Mouse (Mus musculus) liver, postnatal 0 days (tissue): ENCODE data around the gene Ap3d1. TPM values are rescaled to one million over a fixed set of nuclear protein-coding genes. Genes with fewer than 3 reads are reported as not detected.

Experiments
- ATAC-seq: fragments of 200-750 bp; cut with Nextera tagmentation; 2 replicates; pipeline ENCODE4 v1.8.0; 2017; ENCODE audit warnings: mild to moderate bottlenecking, moderate library complexity
- DNase-seq: peaks from one replicate; pipeline ENCODE4 v3.0.0-alpha.2; 2016
- H3K27ac ChIP-seq: fragments of 300-500 bp; sonication (generic); 2 replicates; pipeline ENCODE4 v1.5.1; 2014; ENCODE audit warnings: antibody characterized with exemption, moderate library complexity, mild to moderate bottlenecking, low read depth
- H3K27me3 ChIP-seq: fragments of 300-500 bp; sonication (generic); 2 replicates; pipeline ENCODE4 v1.6.1; 2014; ENCODE audit warnings: low read length, control low read depth, mixed read lengths; ENCODE audit not compliant: insufficient read depth
- H3K36me3 ChIP-seq: fragments of 300-500 bp; sonication (generic); replicated peaks from 2 replicates; pipeline ENCODE4 v1.6.1; 2014; ENCODE audit warnings: mild to moderate bottlenecking, control low read depth, low read length, moderate library complexity, mixed read lengths; ENCODE audit not compliant: insufficient read depth
- H3K4me1 ChIP-seq: fragments of 300-500 bp; sonication (generic); 2 replicates; pipeline ENCODE4 v1.6.1; 2014; ENCODE audit warnings: antibody characterized with exemption, mild to moderate bottlenecking, control low read depth; ENCODE audit not compliant: insufficient read depth
- H3K4me2 ChIP-seq: fragments of 300-500 bp; sonication (generic); 2 replicates; pipeline ENCODE4 v1.6.1; 2014; ENCODE audit warnings: low read depth, mild to moderate bottlenecking, low read length, moderate library complexity, mixed read lengths
- H3K4me3 ChIP-seq: fragments of 300-500 bp; sonication (generic); 2 replicates; pipeline ENCODE4 v1.5.1; 2014; ENCODE audit warnings: low read depth, low read length
- H3K9ac ChIP-seq: fragments of 300-500 bp; sonication (generic); replicated peaks from 2 replicates; pipeline ENCODE4 v1.6.1; 2014; ENCODE audit warnings: mild to moderate bottlenecking, moderate library complexity
- H3K9me3 ChIP-seq: fragments of 300-500 bp; sonication (generic); 2 replicates; pipeline ENCODE4 v1.6.1; 2016; ENCODE audit warnings: mild to moderate bottlenecking, control low read depth, low read length, mixed read lengths
- CTCF ChIP-seq: sonication (generic); IDR thresholded peaks from 2 replicates; pipeline ENCODE4 v1.5.1; 2016; ENCODE audit warnings: antibody characterized with exemption, low read depth
- EP300 ChIP-seq: IDR thresholded peaks from 2 replicates; pipeline ENCODE4 v1.6.1; 2016; ENCODE audit warnings: antibody characterized with exemption, low read depth, mild to moderate bottlenecking
- WGBS: fragments of 180-500 bp; shearing (Covaris S2); extraction: QIAGEN DNeasy Blood & Tissue Kit; methylation state at CpG from one replicate; pipeline ENCODE4 v1.1.7; 2014; ENCODE audit not compliant: insufficient replicate concordance; 5-methylcytosine and 5-hydroxymethylcytosine counted together
- polyA plus RNA-seq: library from polyadenylated mRNA; unstranded; fragments of >200 nt; fragmentation: Nextera tagmentation; extraction: Ambion mirVana; gene quantifications from 2 replicates; pipeline ENCODE4 v1.2.1, GENCODE M21; 2015

The Ap3d1 gene
- polyA plus RNA-seq, 1 experiment from 2014 or later = 19.0 TPM

GRCm38 (mm10) chr10:80679556-80680259, 62.4 kb downstream of the Ap3d1 start:
- H3K4me2 ChIP-seq = peak overlapping the region; percentile 78; the same call in 1 of the 2 replicates
- H3K9me3 ChIP-seq = no peaks in the 10 kb centered on the region
- no peak overlapping the region for H3K4me3 ChIP-seq
- peak overlapping the region; percentile 100 for H3K27ac ChIP-seq
- peak overlapping the region; percentile 82; the same call in 1 of the 2 replicates for H3K9ac ChIP-seq
- TF ChIP-seq EP300 (no peak), CTCF (no peak)
- ATAC-seq (no peak), DNase-seq (no peak)
- no peaks in the 10 kb centered on the region for H3K36me3 ChIP-seq
- peaks cover 47% of the 10 kb centered on the region for H3K4me1 ChIP-seq
- no peaks in the 10 kb centered on the region for H3K27me3 ChIP-seq
- 49% methylated on average over 9 of the region's 9 CpGs for WGBS

- TF ChIP-seq CTCF = no peak
- no peak for TF ChIP-seq EP300
- Histone ChIP-seq H3K27me3 (no peaks in the 10 kb centered on the region), H3K27ac (peak overlapping the region; percentile 100), H3K4me3 (peak overlapping the region; percentile 95; the same call in 1 of the 2 replicates), H3K9me3 (no peaks in the 10 kb centered on the region), H3K4me2 (peak overlapping the region; percentile 78), H3K36me3 (peaks cover 3% of the 10 kb centered on the region; the same call in 1 of the 2 replicates), H3K9ac (peak overlapping the region; percentile 82), H3K4me1 (peaks cover 48% of the 10 kb centered on the region)
- peak; percentile 70 for DNase-seq
- ATAC-seq = no peak
- 21% methylated on average over 10 of the region's 10 CpGs for WGBS
Measured at GRCm38 (mm10) chr10:80678601-80679377, 63.3 kb downstream of the Ap3d1 start.

GRCm38 (mm10) chr10:80677942-80678436, 64.1 kb downstream of the Ap3d1 start, which contains the start of gene Mknk2:
Gene Mknk2 (minus strand): TSS chr10:80678112.
- Histone ChIP-seq H3K4me2 (peak within 1 kb of the TSS; percentile 78), H3K9me3 (no peaks in the 10 kb centered on the region), H3K4me1 (peaks cover 54% of the 10 kb centered on the region), H3K27ac (peak within 1 kb of the TSS; percentile 100), H3K36me3 (peaks cover 9% of the 10 kb centered on the region), H3K9ac (peak within 1 kb of the TSS; percentile 82), H3K27me3 (no peaks in the 10 kb centered on the region), H3K4me3 (peak within 1 kb of the TSS; percentile 95)
- 7% methylated on average over 8 of the region's 8 CpGs for WGBS
- peak; percentile 97 for DNase-seq
- ATAC-seq = peak; percentile 75
- TF ChIP-seq CTCF (0 out of 2 replicates have a peak, but pooled peaks have one; percentile 8), EP300 (peak; percentile 79)

GRCm38 (mm10) chr10:80677128-80677875, 64.8 kb downstream of the Ap3d1 start:
- ATAC-seq (peak; percentile 26), DNase-seq (peak; percentile 63)
- H3K36me3 ChIP-seq = peaks cover 16% of the 10 kb centered on the region
- H3K9me3 ChIP-seq = no peaks in the 10 kb centered on the region
- peak overlapping the region; percentile 78 for H3K4me2 ChIP-seq
- H3K27ac ChIP-seq = peak overlapping the region; percentile 100
- no peak for TF ChIP-seq EP300
- TF ChIP-seq CTCF = no peak
- H3K27me3 ChIP-seq = no peaks in the 10 kb centered on the region
- 4% methylated on average over 9 of the region's 9 CpGs for WGBS
- H3K4me3 ChIP-seq = peak overlapping the region; percentile 95
- H3K4me1 ChIP-seq = peaks cover 61% of the 10 kb centered on the region
- H3K9ac ChIP-seq = peak overlapping the region; percentile 82

- TF ChIP-seq EP300 (peak; percentile 44; the same call in 1 of the 2 replicates), CTCF (no peak)
- Histone ChIP-seq H3K36me3 (peaks cover 25% of the 10 kb centered on the region), H3K9ac (peak overlapping the region; percentile 96), H3K4me2 (peak overlapping the region; percentile 78), H3K27ac (peak overlapping the region; percentile 100), H3K27me3 (no peaks in the 10 kb centered on the region), H3K4me3 (peak overlapping the region; percentile 95), H3K4me1 (peaks cover 62% of the 10 kb centered on the region), H3K9me3 (no peaks in the 10 kb centered on the region)
- WGBS = 2% methylated on average over 43 of the region's 78 CpGs
- DNase-seq (peak; percentile 99), ATAC-seq (peak; percentile 79)
Measured at GRCm38 (mm10) chr10:80676198-80676928, 65.7 kb downstream of the Ap3d1 start.
